Mouse (Mus musculus): ENCODE results near the gene Uck2. TPM values are rescaled to one million over a fixed set of nuclear protein-coding genes. Genes with fewer than 3 reads are reported as not detected.

Gene Uck2
- polyA plus RNA-seq, 1 experiment from 2014 or later = 65.4 TPM

GRCm38 (mm10) chr1:167268360-167269063 is 16.6 kb downstream of the Uck2 start:
- peaks cover 48% of the 10 kb centered on the region for H3K4me1 ChIP-seq (ENCODE audit: control insufficient read depth, insufficient read depth, low read length)
- no peak overlapping the region for H3K9ac ChIP-seq (ENCODE audit: low read length)
- ATAC-seq (ENCODE audit: insufficient read depth, low FRiP score) = no peak
- no peaks in the 10 kb centered on the region for H3K27me3 ChIP-seq (ENCODE audit: control insufficient read depth, insufficient read depth, low read length)
- no peaks in the 10 kb centered on the region for H3K36me3 ChIP-seq (ENCODE audit: control insufficient read depth, insufficient read depth, low read length)
- H3K4me2 ChIP-seq (ENCODE audit: low read depth, low read length) = no peak overlapping the region
- no peaks in the 10 kb centered on the region for H3K9me3 ChIP-seq (replicated peaks; ENCODE audit: control insufficient read depth, low read length)
- H3K27ac ChIP-seq (ENCODE audit: low read length) = peak overlapping the region; percentile 73
- WGBS = 84% methylated on average over 9 of the region's 9 CpGs
- H3K4me3 ChIP-seq (replicated peaks; ENCODE audit: low read length) = no peak overlapping the region

- H3K27ac ChIP-seq (ENCODE audit: low read length) = no peak overlapping the region
- no peak overlapping the region for H3K4me3 ChIP-seq (replicated peaks; ENCODE audit: low read length)
- ATAC-seq (ENCODE audit: insufficient read depth, low FRiP score) = no peak
- no peak overlapping the region for H3K9ac ChIP-seq (ENCODE audit: low read length)
- H3K36me3 ChIP-seq (ENCODE audit: control insufficient read depth, insufficient read depth, low read length) = no peaks in the 10 kb centered on the region
- H3K4me2 ChIP-seq (ENCODE audit: low read depth, low read length) = no peak overlapping the region
- no peaks in the 10 kb centered on the region for H3K27me3 ChIP-seq (ENCODE audit: control insufficient read depth, insufficient read depth, low read length)
- WGBS = 63% methylated on average over 3 of the region's 3 CpGs
- H3K4me1 ChIP-seq (ENCODE audit: control insufficient read depth, insufficient read depth, low read length) = peaks cover 55% of the 10 kb centered on the region
- no peaks in the 10 kb centered on the region for H3K9me3 ChIP-seq (replicated peaks; ENCODE audit: control insufficient read depth, low read length)
These were observed 18.4 kb downstream of the Uck2 start for GRCm38 (mm10) chr1:167266720-167267119.

DNA sequence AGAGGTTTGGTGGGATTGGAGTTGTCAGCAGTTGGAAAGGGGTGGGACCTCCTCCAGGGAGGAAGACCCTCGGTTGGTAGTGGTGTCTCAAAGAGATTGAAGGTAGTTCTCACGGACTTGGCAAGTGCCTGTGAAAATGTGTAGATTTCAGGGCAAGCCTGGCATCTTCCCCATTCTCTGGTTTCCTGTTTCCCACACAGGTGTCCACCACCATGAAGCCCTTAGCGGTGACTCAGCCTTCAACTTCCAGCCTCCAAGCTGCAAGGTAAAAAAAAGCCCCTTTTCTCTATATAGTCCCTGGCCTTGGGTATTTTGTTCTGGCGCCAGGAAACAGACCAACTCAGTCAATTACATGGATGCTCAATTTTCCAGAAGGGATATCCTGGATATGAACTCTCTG is 19.8 kb downstream of the Uck2 start:
- no peaks in the 10 kb centered on the region for H3K27me3 ChIP-seq (ENCODE audit: control insufficient read depth, insufficient read depth, low read length)
- 79% methylated on average over 4 of the region's 4 CpGs for WGBS
- ATAC-seq (ENCODE audit: insufficient read depth, low FRiP score) = no peak
- no peak overlapping the region for H3K27ac ChIP-seq (ENCODE audit: low read length)
- no peaks in the 10 kb centered on the region for H3K9me3 ChIP-seq (replicated peaks; ENCODE audit: control insufficient read depth, low read length)
- peaks cover 41% of the 10 kb centered on the region for H3K4me1 ChIP-seq (ENCODE audit: control insufficient read depth, insufficient read depth, low read length)
- no peak overlapping the region for H3K4me3 ChIP-seq (replicated peaks; ENCODE audit: low read length)
- H3K36me3 ChIP-seq (ENCODE audit: control insufficient read depth, insufficient read depth, low read length) = no peaks in the 10 kb centered on the region
- no peak overlapping the region for H3K9ac ChIP-seq (ENCODE audit: low read length)
- no peak overlapping the region for H3K4me2 ChIP-seq (ENCODE audit: low read depth, low read length)

DNA sequence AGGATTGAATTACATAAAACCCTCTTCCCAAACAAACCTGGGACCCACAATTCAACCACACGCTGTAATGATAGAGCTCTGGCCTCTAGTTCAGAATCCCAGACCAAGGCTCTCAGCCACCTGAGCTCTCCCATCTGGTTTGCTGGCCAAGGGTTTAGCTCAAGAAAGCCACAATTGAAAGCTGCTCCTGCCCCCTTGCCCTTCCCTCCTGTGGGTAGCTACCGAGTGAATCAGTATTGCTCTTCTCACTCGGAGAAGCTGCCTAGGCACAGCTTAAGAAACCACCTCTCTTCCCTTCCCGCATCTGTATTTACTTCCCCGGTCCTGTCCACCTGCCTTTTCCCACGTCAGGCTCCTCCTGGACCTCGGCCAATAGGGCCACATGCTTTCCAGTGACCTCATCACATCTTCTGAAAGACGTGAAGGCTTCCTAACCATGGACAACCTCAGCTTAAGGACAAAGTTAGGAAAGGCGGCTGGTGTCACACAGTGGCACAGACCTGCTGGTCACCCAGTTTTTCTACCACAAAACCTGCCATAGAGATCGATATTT is 22.6 kb downstream of the Uck2 start:
- no peak for ATAC-seq (ENCODE audit: insufficient read depth, low FRiP score)

DNA sequence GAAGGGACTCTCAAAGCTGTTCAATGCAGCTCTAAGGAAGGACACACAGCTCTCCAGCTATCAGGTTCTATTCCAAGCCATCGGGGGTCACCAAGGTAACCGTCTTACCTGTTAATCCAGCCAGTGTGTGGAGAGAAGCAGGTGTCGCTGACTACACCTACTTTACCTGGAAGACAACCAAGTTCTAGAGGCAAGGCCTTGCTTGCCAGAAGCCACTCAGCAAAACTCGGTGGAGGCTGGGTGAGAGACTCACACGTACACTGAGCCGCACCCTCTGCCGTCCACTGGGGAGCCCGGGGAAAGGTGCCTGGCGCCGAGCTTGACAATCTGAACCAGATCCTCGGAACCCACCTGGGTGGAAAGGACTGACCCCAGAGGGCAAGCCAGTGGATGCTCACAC is 23.4 kb downstream of the Uck2 start:
- Histone ChIP-seq H3K27me3 (ENCODE audit: control insufficient read depth, insufficient read depth, low read length) (no peaks in the 10 kb centered on the region), H3K27ac (ENCODE audit: low read length) (peak overlapping the region; percentile 81), H3K36me3 (ENCODE audit: control insufficient read depth, insufficient read depth, low read length) (no peaks in the 10 kb centered on the region), H3K9ac (ENCODE audit: low read length) (no peak overlapping the region), H3K9me3 (replicated peaks; ENCODE audit: control insufficient read depth, low read length) (no peaks in the 10 kb centered on the region), H3K4me1 (ENCODE audit: control insufficient read depth, insufficient read depth, low read length) (peaks cover 21% of the 10 kb centered on the region), H3K4me3 (replicated peaks; ENCODE audit: low read length) (no peak overlapping the region), H3K4me2 (ENCODE audit: low read depth, low read length) (no peak overlapping the region)
- ATAC-seq (ENCODE audit: insufficient read depth, low FRiP score) = peak; percentile 70
- 71% methylated on average over 11 of the region's 11 CpGs for WGBS

More for the DNA sequence above, 22.6 kb downstream of the Uck2 start:
- Histone ChIP-seq H3K9ac (ENCODE audit: low read length) (peak overlapping the region; percentile 44; the same call in 1 of the 2 replicates), H3K4me2 (ENCODE audit: low read depth, low read length) (no peak overlapping the region), H3K27me3 (ENCODE audit: control insufficient read depth, insufficient read depth, low read length) (no peaks in the 10 kb centered on the region), H3K36me3 (ENCODE audit: control insufficient read depth, insufficient read depth, low read length) (no peaks in the 10 kb centered on the region), H3K4me3 (replicated peaks; ENCODE audit: low read length) (no peak overlapping the region), H3K4me1 (ENCODE audit: control insufficient read depth, insufficient read depth, low read length) (peaks cover 24% of the 10 kb centered on the region), H3K27ac (ENCODE audit: low read length) (peak overlapping the region; percentile 81), H3K9me3 (replicated peaks; ENCODE audit: control insufficient read depth, low read length) (no peaks in the 10 kb centered on the region)
- WGBS = 48% methylated on average over 10 of the region's 10 CpGs

DNA sequence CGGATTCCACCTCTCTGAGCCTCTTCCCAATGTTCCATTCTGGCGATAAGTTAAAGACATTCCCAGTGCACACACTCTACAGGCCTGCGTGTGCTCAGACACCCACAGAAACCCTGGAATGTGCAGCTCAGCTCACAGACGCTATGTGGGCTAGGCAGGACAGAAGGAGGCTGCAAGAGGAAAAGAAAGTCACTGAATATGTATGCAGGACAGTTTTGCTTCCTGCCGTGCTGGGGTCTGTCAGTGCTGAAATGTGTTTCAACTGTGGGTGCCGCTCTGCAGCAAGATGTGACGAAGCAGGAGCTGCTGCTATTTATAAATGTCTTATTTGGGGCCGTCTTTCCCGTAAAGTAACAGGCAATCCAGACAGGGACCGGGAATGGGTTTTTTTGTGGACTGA is 25.4 kb downstream of the Uck2 start:
- Histone ChIP-seq H3K4me1 (ENCODE audit: control insufficient read depth, insufficient read depth, low read length) (peaks cover 26% of the 10 kb centered on the region), H3K4me3 (replicated peaks; ENCODE audit: low read length) (no peak overlapping the region), H3K27ac (ENCODE audit: low read length) (peak overlapping the region; percentile 1), H3K4me2 (ENCODE audit: low read depth, low read length) (0 out of 2 replicates have a peak overlapping the region, but pooled peaks have one; percentile 17), H3K36me3 (ENCODE audit: control insufficient read depth, insufficient read depth, low read length) (no peaks in the 10 kb centered on the region), H3K27me3 (ENCODE audit: control insufficient read depth, insufficient read depth, low read length) (no peaks in the 10 kb centered on the region), H3K9me3 (replicated peaks; ENCODE audit: control insufficient read depth, low read length) (no peaks in the 10 kb centered on the region), H3K9ac (ENCODE audit: low read length) (no peak overlapping the region)
- 33% methylated on average over 10 of the region's 10 CpGs for WGBS
- no peak for ATAC-seq (ENCODE audit: insufficient read depth, low FRiP score)

GRCm38 (mm10) chr1:167256724-167257302 is 28.3 kb downstream of the Uck2 start:
- Histone ChIP-seq H3K27me3 (ENCODE audit: control insufficient read depth, insufficient read depth, low read length) (no peaks in the 10 kb centered on the region), H3K4me3 (replicated peaks; ENCODE audit: low read length) (no peak overlapping the region), H3K9ac (ENCODE audit: low read length) (no peak overlapping the region), H3K9me3 (replicated peaks; ENCODE audit: control insufficient read depth, low read length) (no peaks in the 10 kb centered on the region), H3K4me1 (ENCODE audit: control insufficient read depth, insufficient read depth, low read length) (peaks cover 21% of the 10 kb centered on the region), H3K36me3 (ENCODE audit: control insufficient read depth, insufficient read depth, low read length) (no peaks in the 10 kb centered on the region), H3K27ac (ENCODE audit: low read length) (no peak overlapping the region), H3K4me2 (ENCODE audit: low read depth, low read length) (no peak overlapping the region)
- no peak for ATAC-seq (ENCODE audit: insufficient read depth, low FRiP score)
- WGBS = 47% methylated on average over 15 of the region's 15 CpGs

- Histone ChIP-seq H3K36me3 (ENCODE audit: control insufficient read depth, insufficient read depth, low read length) (no peaks in the 10 kb centered on the region), H3K4me2 (ENCODE audit: low read depth, low read length) (no peak overlapping the region), H3K4me1 (ENCODE audit: control insufficient read depth, insufficient read depth, low read length) (peaks cover 24% of the 10 kb centered on the region), H3K27me3 (ENCODE audit: control insufficient read depth, insufficient read depth, low read length) (no peaks in the 10 kb centered on the region), H3K9ac (ENCODE audit: low read length) (no peak overlapping the region), H3K9me3 (replicated peaks; ENCODE audit: control insufficient read depth, low read length) (no peaks in the 10 kb centered on the region), H3K27ac (ENCODE audit: low read length) (no peak overlapping the region), H3K4me3 (replicated peaks; ENCODE audit: low read length) (no peak overlapping the region)
- no peak for ATAC-seq (ENCODE audit: insufficient read depth, low FRiP score)
- 92% methylated on average over 12 of the region's 12 CpGs for WGBS
These were observed 31.5 kb downstream of the Uck2 start for GRCm38 (mm10) chr1:167253579-167253978.

DNA sequence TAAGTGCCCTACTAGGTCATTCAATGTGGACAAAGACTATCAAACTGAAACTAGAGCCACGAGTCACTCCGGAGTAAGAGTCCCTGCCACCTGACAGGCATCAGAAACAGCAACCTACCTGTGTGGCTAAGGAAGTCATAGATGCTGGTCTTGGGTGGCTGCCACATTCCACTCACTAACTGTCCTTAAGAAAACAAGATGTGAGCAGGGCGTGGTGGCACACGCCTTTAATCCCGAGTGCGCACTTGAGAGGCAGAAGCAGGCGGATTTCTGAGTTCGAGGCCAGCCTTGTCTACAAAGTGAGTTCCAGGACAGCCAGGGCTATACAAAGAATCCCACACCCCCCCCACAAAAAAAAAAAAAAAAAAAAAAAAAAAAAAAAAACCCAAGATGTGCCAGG is 35.2 kb downstream of the Uck2 start:
- no peaks in the 10 kb centered on the region for H3K27me3 ChIP-seq (ENCODE audit: control insufficient read depth, insufficient read depth, low read length)
- H3K4me1 ChIP-seq (ENCODE audit: control insufficient read depth, insufficient read depth, low read length) = peaks cover 40% of the 10 kb centered on the region
- H3K27ac ChIP-seq (ENCODE audit: low read length) = no peak overlapping the region
- no peak overlapping the region for H3K9ac ChIP-seq (ENCODE audit: low read length)
- ATAC-seq (ENCODE audit: insufficient read depth, low FRiP score) = no peak
- no peaks in the 10 kb centered on the region for H3K36me3 ChIP-seq (ENCODE audit: control insufficient read depth, insufficient read depth, low read length)
- no peaks in the 10 kb centered on the region for H3K9me3 ChIP-seq (replicated peaks; ENCODE audit: control insufficient read depth, low read length)
- no peak overlapping the region for H3K4me2 ChIP-seq (ENCODE audit: low read depth, low read length)
- 77% methylated on average over 8 of the region's 8 CpGs for WGBS
- H3K4me3 ChIP-seq (replicated peaks; ENCODE audit: low read length) = no peak overlapping the region
